In the genomic region with DNA sequence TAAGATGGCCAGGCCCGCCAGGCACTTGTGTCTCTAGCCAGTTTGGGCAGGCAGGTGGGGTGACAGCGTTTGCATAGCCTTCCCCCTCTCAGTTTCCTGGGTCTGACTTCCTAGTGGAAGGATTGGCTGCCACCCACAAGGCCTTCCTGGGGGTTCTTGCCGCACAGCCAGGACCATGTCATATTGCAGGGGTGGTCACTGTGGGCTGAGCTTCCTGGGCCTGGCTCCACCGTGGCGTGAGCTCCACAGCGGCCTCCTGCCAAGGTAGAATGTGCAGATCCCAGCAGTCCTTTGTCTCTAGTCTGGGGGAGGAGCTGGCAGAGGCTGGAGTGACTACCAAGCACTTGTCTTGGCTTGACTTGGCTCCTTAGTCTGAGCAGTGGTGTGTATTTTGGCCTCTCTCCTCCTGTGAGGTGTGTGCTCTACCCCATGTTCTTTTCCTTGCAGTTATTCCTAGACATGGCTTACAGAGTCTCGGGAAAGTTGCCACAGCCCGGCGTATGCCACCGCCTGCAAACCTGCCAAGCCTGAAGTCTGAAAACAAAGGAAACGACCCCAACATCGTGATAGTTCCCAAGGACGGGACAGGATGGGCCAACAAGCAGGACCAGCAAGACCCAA, we compare ENCODE assay signal across 8 mouse cellular contexts. TPM values are rescaled to one million over a fixed set of nuclear protein-coding genes. Genes with fewer than 3 reads are reported as not detected.
DNase-seq lines count a peak whose midpoint lies in the region; ATAC-seq and TF ChIP-seq lines count a peak whose summit lies in the region.

No protein-coding gene starts in this region.

- peaks cover 99% of the 10 kb centered on the region for H3K4me1 ChIP-seq in megakaryocyte, embryonic 14.5 days
- peaks cover 45% of the 10 kb centered on the region for H3K4me1 ChIP-seq in embryonic facial prominence, embryonic 13.5 days
- peaks cover 27% of the 10 kb centered on the region for H3K4me1 ChIP-seq in lung, adult 2 months (ENCODE audit: control insufficient read depth, insufficient read depth, low read length)
- H3K4me1 ChIP-seq in stomach, embryonic 15.5 days: peaks cover 38% of the 10 kb centered on the region

- H3K9me3 ChIP-seq in megakaryocyte, embryonic 14.5 days: no peaks in the 10 kb centered on the region
- H3K9me3 ChIP-seq in embryonic facial prominence, embryonic 13.5 days: no peaks in the 10 kb centered on the region
- H3K9me3 ChIP-seq in stomach, embryonic 15.5 days: no peaks in the 10 kb centered on the region

- peak overlapping the region; percentile 4 for H3K4me3 ChIP-seq in megakaryocyte, embryonic 14.5 days (replicated peaks)
- H3K4me3 ChIP-seq in embryonic facial prominence, embryonic 13.5 days: no peak overlapping the region
- no peak overlapping the region for H3K4me3 ChIP-seq in lung, adult 2 months (replicated peaks; ENCODE audit: extremely low read depth, low read depth, low read length)
- H3K4me3 ChIP-seq in stomach, embryonic 15.5 days (replicated peaks): no peak overlapping the region

- 0 out of 2 replicates have a peak overlapping the region, but pooled peaks have one; percentile 3 for H3K9ac ChIP-seq in embryonic facial prominence, embryonic 13.5 days
- H3K9ac ChIP-seq in stomach, embryonic 15.5 days: no peak overlapping the region

- TF ChIP-seq POLR2A in lung, adult 2 months (IDR thresholded peaks at IDR 0.05; ENCODE audit: borderline replicate concordance, extremely low read depth, low read depth, low read length): peak; percentile 21; the same call in 1 of the 2 replicates

- H3K27me3 ChIP-seq in megakaryocyte, embryonic 14.5 days (replicated peaks): no peaks in the 10 kb centered on the region
- no peaks in the 10 kb centered on the region for H3K27me3 ChIP-seq in embryonic facial prominence, embryonic 13.5 days
- H3K27me3 ChIP-seq in stomach, embryonic 15.5 days (replicated peaks): no peaks in the 10 kb centered on the region

- H3K4me2 ChIP-seq in embryonic facial prominence, embryonic 13.5 days: 0 out of 2 replicates have a peak overlapping the region, but pooled peaks have one; percentile 5
- no peak overlapping the region for H3K4me2 ChIP-seq in stomach, embryonic 15.5 days

- no peak for ATAC-seq in megakaryocyte, adult 5-6 weeks (ENCODE audit: poor library complexity, severe bottlenecking)
- ATAC-seq in embryonic facial prominence, embryonic 13.5 days (ENCODE audit: insufficient number of reproducible peaks, insufficient read depth, low FRiP score, low TSS enrichment, low read depth): 0 out of 2 replicates have a peak, but pooled peaks have one; percentile 21
- ATAC-seq in stomach, embryonic 15.5 days (ENCODE audit: insufficient read depth, low FRiP score, low read depth): peak; percentile 62
- no peak for ATAC-seq in activated CD4-positive, CD25-positive, alpha-beta regulatory T cell, adult 4 months

- TF ChIP-seq CTCF in lung, adult 2 months (IDR thresholded peaks at IDR 0.05; ENCODE audit: insufficient read depth, low read length): no peak

- peak; percentile 54 for DNase-seq in heart, postnatal 4 days
- peak; percentile 56 for DNase-seq in lung, adult 2 months
- DNase-seq in natural killer cell, adult 2 months (ENCODE audit: low spot score in 2 of 2): no peak

- WGBS in embryonic facial prominence, embryonic 13.5 days: 68% methylated on average over 13 of the region's 13 CpGs
- 37% methylated on average over 13 of the region's 13 CpGs for WGBS in lung, adult 2 months
- WGBS in stomach, embryonic 15.5 days: 55% methylated on average over 13 of the region's 13 CpGs

- H3K27ac ChIP-seq in embryonic facial prominence, embryonic 13.5 days: peak overlapping the region; percentile 57
- H3K27ac ChIP-seq in stomach, embryonic 15.5 days: peak overlapping the region; percentile 72

- peaks cover 87% of the 10 kb centered on the region for H3K36me3 ChIP-seq in megakaryocyte, embryonic 14.5 days (replicated peaks; ENCODE audit: low read length)
- H3K36me3 ChIP-seq in embryonic facial prominence, embryonic 13.5 days: peaks cover 52% of the 10 kb centered on the region
- peaks cover 31% of the 10 kb centered on the region for H3K36me3 ChIP-seq in stomach, embryonic 15.5 days

RNA-seq across cellular contexts. Expression of gene Prrc2b, which starts 31.9 kb away (rescaled TPM):
- polyA plus RNA-seq in megakaryocyte, embryonic 14.5 days (2012; ENCODE audit: insufficient read depth, low replicate concordance): 20.7 and 115 TPM in 2 replicates
- total RNA-seq in megakaryocyte, adult 5-6 weeks (2015): 26.9 and 27.2 TPM in 2 replicates
- 11.5 and 13.9 TPM in 2 replicates for total RNA-seq in megakaryocyte, adult 5-6 weeks (2017)
- polyA plus RNA-seq in embryonic facial prominence, embryonic 13.5 days (2015; fragmentation: Nextera tagmentation; extraction: Ambion mirVana): 44.8 and 57.7 TPM in 2 replicates
- total RNA-seq in heart, postnatal 4 days (2021): 100 to 1,000 TPM; 138 to 145 TPM
- 67.9 and 68.5 TPM in 2 replicates for polyA plus RNA-seq in lung, adult 2 months (2012; rRNA removed)
- polyA plus RNA-seq in stomach, embryonic 15.5 days (2015; fragmentation: Nextera tagmentation; extraction: Ambion mirVana): 43.7 and 48.2 TPM in 2 replicates
- polyA plus RNA-seq in activated CD4-positive, CD25-positive, alpha-beta regulatory T cell, adult 4 months (2017; shearing (Covaris generic)): 10 to 100 TPM; 32.0 to 32.6 TPM

RNA-seq across cellular contexts. Expression of gene Pomt1, which starts 53.6 kb away (rescaled TPM):
- polyA plus RNA-seq in megakaryocyte, embryonic 14.5 days (2012; ENCODE audit: insufficient read depth, low replicate concordance): 5.3 and 16.0 TPM in 2 replicates
- 7.7 and 8.4 TPM in 2 replicates for total RNA-seq in megakaryocyte, adult 5-6 weeks (2015)
- total RNA-seq in megakaryocyte, adult 5-6 weeks (2017): 15.2 and 17.3 TPM in 2 replicates
- polyA plus RNA-seq in embryonic facial prominence, embryonic 13.5 days (2015; fragmentation: Nextera tagmentation; extraction: Ambion mirVana): 25.1 and 31.3 TPM in 2 replicates
- 10 to 100 TPM; 18.0 to 19.1 TPM for total RNA-seq in heart, postnatal 4 days (2021)
- 17.9 and 21.8 TPM in 2 replicates for polyA plus RNA-seq in lung, adult 2 months (2012; rRNA removed)
- 23.5 and 27.8 TPM in 2 replicates for polyA plus RNA-seq in stomach, embryonic 15.5 days (2015; fragmentation: Nextera tagmentation; extraction: Ambion mirVana)
- 1 to 10 TPM; 2.5 to 3.8 TPM for polyA plus RNA-seq in activated CD4-positive, CD25-positive, alpha-beta regulatory T cell, adult 4 months (2017; shearing (Covaris generic))

Comparison
In these comparisons a context has a peak if more than half of its experiments do, and no peak if none do; other contexts are left out.
1. ATAC-seq: peak in embryonic facial prominence, embryonic 13.5 days (single experiment) and stomach, embryonic 15.5 days (single experiment); none in megakaryocyte, adult 5-6 weeks (single experiment) and activated CD4-positive, CD25-positive, alpha-beta regulatory T cell, adult 4 months (single experiment).
2. DNase-seq: peak in heart, postnatal 4 days (single experiment) and lung, adult 2 months (single experiment); none in natural killer cell, adult 2 months (0 of 2).